Mouse (Mus musculus) urinary bladder, postnatal 0 days (tissue): Measurements from ENCODE around the gene Myoz2. TPM values are rescaled to one million over a fixed set of nuclear protein-coding genes. Genes with fewer than 3 reads are reported as not detected.

Experiments
- microRNA-seq: library from miRNA; unstranded; fragments of <30 nt; microRNA quantifications from one replicate; pipeline ENCODE4, GENCODE M21; 2016
- polyA plus RNA-seq: library from polyadenylated mRNA; unstranded; fragments of >200 nt; fragmentation: Nextera tagmentation; extraction: Ambion mirVana; gene quantifications from 2 replicates; pipeline ENCODE4 v1.2.1, GENCODE M21; 2015

The Myoz2 gene
- 0.11 TPM in 1 of 2 replicates, not detected in the other for polyA plus RNA-seq

DNA sequence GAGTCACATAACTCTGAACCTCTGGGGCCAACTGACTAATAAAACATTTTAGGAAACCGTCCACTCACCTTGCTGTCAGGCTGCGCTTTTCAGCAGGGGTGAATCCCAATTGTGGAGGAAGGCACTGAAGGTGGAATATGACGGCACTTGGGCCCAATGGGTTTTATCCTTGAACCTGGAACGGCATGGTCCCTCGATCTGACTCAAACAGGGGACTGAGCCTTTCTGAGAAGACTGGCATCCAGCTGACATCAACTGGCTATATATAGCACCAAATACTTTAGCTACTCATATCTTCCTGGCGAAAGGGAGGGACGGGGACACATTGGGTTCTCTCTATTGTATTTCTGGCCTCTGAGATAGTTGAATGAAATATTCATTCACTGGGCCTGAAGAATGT, at the start of gene Myoz2:
TSS of gene Myoz2 (minus strand) at position 264 of the 400 bp plus-strand sequence.

DNA sequence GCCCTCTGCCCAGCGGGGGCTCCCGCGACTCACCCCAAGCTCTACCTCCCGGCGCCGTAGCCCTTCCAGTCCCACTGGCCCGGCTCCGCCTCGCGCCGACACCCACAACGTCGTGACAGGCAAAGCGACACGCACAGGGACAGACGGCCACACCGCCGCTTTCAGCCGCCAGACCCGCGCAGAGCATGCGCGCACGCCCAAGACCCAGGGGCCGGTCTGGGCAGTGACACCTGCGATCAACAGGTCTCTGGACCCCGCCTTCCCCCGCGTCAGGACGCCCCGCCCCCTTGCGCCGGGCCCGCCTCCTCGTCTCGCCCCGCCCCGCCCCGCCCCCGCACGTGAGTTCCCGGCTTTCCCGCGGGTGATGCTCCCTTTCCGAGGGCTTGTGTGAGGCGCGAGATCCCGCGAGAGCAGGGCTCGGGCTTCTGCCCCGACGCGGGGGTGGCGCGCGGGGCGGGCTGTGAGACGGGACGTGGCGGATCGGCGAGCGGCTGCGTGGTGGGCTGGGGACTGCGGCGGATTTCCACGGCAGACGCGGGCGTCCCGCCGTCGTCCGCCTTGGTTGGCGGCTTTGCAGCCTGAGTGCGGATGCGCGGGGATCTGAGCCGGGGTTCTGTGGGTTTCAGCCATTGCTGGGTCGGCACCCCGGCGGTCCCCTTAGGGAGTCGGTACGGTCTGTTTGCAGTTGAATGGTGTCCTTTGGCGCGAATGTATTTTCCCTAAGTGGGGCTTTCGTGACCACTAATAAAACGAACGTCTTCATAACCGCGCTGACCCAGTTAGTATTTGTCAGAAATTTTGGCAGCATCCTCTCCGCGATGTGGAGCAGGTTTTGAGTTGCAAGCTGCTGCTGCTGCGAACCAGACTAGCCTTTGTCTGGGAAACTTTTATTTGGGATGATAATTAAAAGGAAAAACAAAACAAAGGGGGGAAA, 50.3 kb downstream of the Myoz2 start, which contains the start of gene Usp53:
TSS of gene Usp53 (minus strand) at position 262 of the 934 bp plus-strand sequence.

Small RNA genes within 50 kb of the gene (microRNA-seq; reads per million reads assigned to microRNA genes)
- not detected for gene Gm22066

Other genes with a start within 250 kb of the Myoz2 start
- gene Fabp2, start 139.9 kb downstream of the Myoz2 start, polyA plus RNA-seq = 0.17 and 0.35 TPM in 2 replicates
- not detected in 2 replicates for gene Gm10959, start 115.7 kb downstream of the Myoz2 start, polyA plus RNA-seq
- 235 and 268 TPM in 2 replicates for gene 1810037I17Rik, start 110.8 kb downstream of the Myoz2 start, polyA plus RNA-seq
- 10.5 and 11.1 TPM in 2 replicates for gene Usp53, start 50.5 kb downstream of the Myoz2 start, polyA plus RNA-seq
- gene Synpo2, start 201.1 kb upstream of the Myoz2 start, polyA plus RNA-seq = 221 and 302 TPM in 2 replicates
- 86.3 and 110 TPM in 2 replicates for gene Sec24d, start 232.4 kb upstream of the Myoz2 start, polyA plus RNA-seq